Mouse (Mus musculus) hindbrain, embryonic 12.5 days (tissue): Measurements from ENCODE around the gene Kcnj16. TPM values are rescaled to one million over a fixed set of nuclear protein-coding genes. Genes with fewer than 3 reads are reported as not detected.

Source experiments
- ATAC-seq: fragments of 200-750 bp; cut with Nextera tagmentation; 2 replicates; pipeline ENCODE4 v1.8.0; 2017; ENCODE audit warnings: moderate TSS enrichment; ENCODE audit not compliant: low FRiP score
- H3K27ac ChIP-seq: fragments of 300-500 bp; sonication (generic); 2 replicates; pipeline ENCODE4 v1.5.1; 2016; ENCODE audit warnings: mild to moderate bottlenecking
- H3K27me3 ChIP-seq: fragments of 300-500 bp; sonication (generic); 2 replicates; pipeline ENCODE4 v1.6.1; 2016; ENCODE audit warnings: mild to moderate bottlenecking
- H3K36me3 ChIP-seq: fragments of 300-500 bp; sonication (generic); 2 replicates; pipeline ENCODE4 v1.6.1; 2016; ENCODE audit warnings: mild to moderate bottlenecking
- H3K4me1 ChIP-seq: fragments of 300-500 bp; sonication (generic); 2 replicates; pipeline ENCODE4 v1.6.1; 2016
- H3K4me2 ChIP-seq: fragments of 300-500 bp; sonication (generic); replicated peaks from 2 replicates; pipeline ENCODE4 v1.6.1; 2016; ENCODE audit warnings: mild to moderate bottlenecking
- H3K4me3 ChIP-seq: fragments of 300-500 bp; sonication (generic); 2 replicates; pipeline ENCODE4 v1.5.1; 2016; ENCODE audit warnings: mild to moderate bottlenecking
- H3K9ac ChIP-seq: fragments of 300-500 bp; sonication (generic); 2 replicates; pipeline ENCODE4 v1.6.1; 2016; ENCODE audit warnings: mild to moderate bottlenecking, moderate library complexity
- H3K9me3 ChIP-seq: fragments of 300-500 bp; sonication (generic); replicated peaks from 2 replicates; pipeline ENCODE4 v1.6.1; 2016; ENCODE audit warnings: mild to moderate bottlenecking
- WGBS: fragments of 180-500 bp; shearing (Covaris S2); methylation state at CpG from one replicate; pipeline ENCODE4 v1.1.7; 2016; 5-methylcytosine and 5-hydroxymethylcytosine counted together
- polyA plus RNA-seq: library from polyadenylated mRNA; unstranded; fragments of >200 nt; fragmentation: Nextera tagmentation; extraction: Ambion mirVana; gene quantifications from 2 replicates; pipeline ENCODE4 v1.2.1, GENCODE M21; 2016

Kcnj16 gene
- polyA plus RNA-seq, 1 experiment from 2014 or later, result 0.35 TPM

DNA sequence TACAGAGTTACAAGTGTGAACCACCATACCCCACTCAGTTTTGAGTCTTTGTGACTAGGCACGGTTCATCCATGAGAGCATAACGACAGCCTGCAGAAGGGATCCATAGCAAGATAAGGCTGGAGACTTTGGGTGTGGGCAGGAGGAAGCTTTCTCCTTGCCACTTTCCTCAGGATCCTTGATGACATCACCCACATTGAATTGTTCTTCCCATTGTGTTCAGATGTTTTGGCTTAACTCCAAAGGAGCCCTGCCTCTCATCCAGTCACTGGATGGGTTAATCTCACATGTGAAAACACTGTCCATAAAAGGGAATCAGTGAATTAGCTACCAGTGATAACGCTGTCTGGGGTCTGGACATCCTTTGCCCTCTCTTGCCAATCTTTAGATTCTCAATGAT, 37.3 kb downstream of the Kcnj16 start:
- H3K27ac ChIP-seq, result no peak overlapping the region
- H3K9ac ChIP-seq, result no peak overlapping the region
- H3K27me3 ChIP-seq, result no peaks in the 10 kb centered on the region
- H3K4me1 ChIP-seq, result no peaks in the 10 kb centered on the region
- no peaks in the 10 kb centered on the region for H3K9me3 ChIP-seq
- no peak for ATAC-seq
- no peak overlapping the region for H3K4me2 ChIP-seq
- no peaks in the 10 kb centered on the region for H3K36me3 ChIP-seq
- WGBS, result 88% methylated on average over 3 of the region's 3 CpGs
- no peak overlapping the region for H3K4me3 ChIP-seq

DNA sequence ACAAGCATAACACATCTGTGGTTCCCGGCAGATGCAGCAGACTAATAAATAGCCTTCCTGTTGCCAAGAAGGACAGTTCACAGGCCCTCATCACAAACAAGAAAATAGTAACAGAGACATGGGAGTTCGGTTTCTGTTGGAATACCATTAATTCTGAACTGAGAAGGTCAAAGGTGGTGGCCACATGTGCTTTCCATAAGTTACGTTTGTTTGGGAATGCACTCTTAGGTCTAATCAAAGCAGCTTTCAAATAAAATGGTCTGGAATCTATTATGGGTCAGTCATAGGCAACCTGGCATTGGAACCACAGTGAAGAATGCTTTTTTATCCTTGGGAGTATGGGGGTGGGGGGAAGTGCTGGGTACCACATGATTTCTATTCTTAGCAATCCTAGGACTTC, 41.6 kb downstream of the Kcnj16 start:
- no peak overlapping the region for H3K4me2 ChIP-seq
- no peak overlapping the region for H3K27ac ChIP-seq
- H3K4me3 ChIP-seq, result no peak overlapping the region
- H3K27me3 ChIP-seq, result no peaks in the 10 kb centered on the region
- no peak for ATAC-seq
- no peak overlapping the region for H3K9ac ChIP-seq
- no peaks in the 10 kb centered on the region for H3K9me3 ChIP-seq
- H3K4me1 ChIP-seq, result no peaks in the 10 kb centered on the region
- no peaks in the 10 kb centered on the region for H3K36me3 ChIP-seq
- WGBS, result 69% methylated on average over 3 of the region's 3 CpGs

DNA sequence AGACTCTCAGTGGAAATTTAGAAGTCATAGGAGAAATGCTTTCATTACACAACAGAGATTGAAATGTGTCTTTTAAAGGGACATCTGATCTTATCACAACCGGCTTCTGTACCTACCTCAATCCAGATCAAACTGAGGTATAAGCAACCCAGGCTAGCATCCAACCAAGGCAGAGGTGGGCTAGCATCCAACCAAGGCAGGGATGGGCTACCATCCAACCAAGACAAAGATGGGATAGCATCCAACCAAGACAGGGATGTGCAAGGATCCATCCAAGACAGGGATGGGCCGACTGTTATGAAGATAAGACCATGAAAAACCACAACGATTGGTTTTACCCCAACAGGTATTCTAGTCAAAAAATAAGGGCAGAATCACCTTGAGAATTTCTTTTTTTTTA, 48.4 kb downstream of the Kcnj16 start:
- H3K4me3 ChIP-seq, result no peak overlapping the region
- no peak overlapping the region for H3K4me2 ChIP-seq
- H3K9ac ChIP-seq, result no peak overlapping the region
- no peaks in the 10 kb centered on the region for H3K9me3 ChIP-seq
- no peak overlapping the region for H3K27ac ChIP-seq
- no peaks in the 10 kb centered on the region for H3K36me3 ChIP-seq
- peaks cover 4% of the 10 kb centered on the region; the same call in 1 of the 2 replicates for H3K4me1 ChIP-seq
- ATAC-seq, result no peak
- 98% methylated on average over 3 of the region's 3 CpGs for WGBS
- no peaks in the 10 kb centered on the region for H3K27me3 ChIP-seq

DNA sequence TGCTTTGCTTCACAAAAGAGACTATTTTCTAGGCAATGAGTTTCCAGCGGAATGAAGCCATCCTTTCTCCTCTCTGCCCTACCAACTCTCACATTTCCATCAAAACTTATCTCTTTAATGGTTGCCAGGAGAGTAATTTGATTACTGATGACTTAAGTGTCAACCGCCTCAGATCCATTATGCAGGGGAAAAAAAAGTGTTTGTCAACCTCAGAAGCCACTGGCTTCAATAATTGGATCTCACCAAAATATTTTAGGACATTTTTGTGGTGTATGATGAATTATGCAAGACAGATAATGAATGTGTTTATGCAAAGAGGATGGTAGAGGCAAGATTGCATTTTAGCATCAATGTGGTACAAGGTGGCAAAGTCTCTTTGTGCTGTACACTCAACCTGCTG, 52.4 kb downstream of the Kcnj16 start:
- Histone ChIP-seq H3K9ac (no peak overlapping the region), H3K4me1 (peaks cover 9% of the 10 kb centered on the region; the same call in 1 of the 2 replicates), H3K4me2 (no peak overlapping the region), H3K9me3 (no peaks in the 10 kb centered on the region), H3K4me3 (no peak overlapping the region), H3K36me3 (no peaks in the 10 kb centered on the region), H3K27ac (0 out of 2 replicates have a peak overlapping the region, but pooled peaks have one; percentile 23), H3K27me3 (no peaks in the 10 kb centered on the region)
- WGBS, result 38% methylated on average over 2 of the region's 2 CpGs
- no peak for ATAC-seq

DNA sequence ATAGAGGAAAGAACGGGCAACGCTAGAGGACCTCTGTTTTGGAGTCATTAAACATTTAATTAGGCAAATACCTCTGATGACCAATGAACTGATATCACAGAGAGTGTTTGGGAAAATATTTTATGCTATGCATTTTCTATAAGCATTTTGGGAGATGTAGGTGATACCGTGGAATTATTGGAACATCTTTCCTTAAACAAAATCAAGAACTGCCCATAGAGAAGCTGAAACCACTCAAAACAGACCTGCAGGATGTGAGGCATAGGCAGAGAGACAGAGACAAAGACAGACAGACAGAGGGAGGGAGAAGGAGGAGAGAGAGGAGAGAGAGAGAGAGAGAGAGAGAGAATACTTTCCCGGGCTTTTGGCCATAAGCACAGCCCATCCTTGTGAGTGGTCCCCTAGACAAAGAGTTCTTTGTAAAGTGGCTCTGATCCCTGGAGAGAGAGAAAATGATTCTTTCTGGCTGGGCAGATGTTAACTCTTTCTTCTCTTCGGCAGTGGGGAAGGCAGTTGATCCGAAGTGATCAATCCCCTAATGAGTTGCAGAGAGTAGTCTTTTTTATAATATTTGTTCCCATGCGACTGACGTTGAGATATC, 54.9 kb downstream of the Kcnj16 start:
- Histone ChIP-seq H3K4me2 (no peak overlapping the region), H3K4me3 (no peak overlapping the region), H3K4me1 (peaks cover 9% of the 10 kb centered on the region; the same call in 1 of the 2 replicates), H3K9ac (no peak overlapping the region), H3K36me3 (no peaks in the 10 kb centered on the region), H3K27me3 (no peaks in the 10 kb centered on the region), H3K9me3 (no peaks in the 10 kb centered on the region), H3K27ac (no peak overlapping the region)
- WGBS, result 37% methylated on average over 8 of the region's 8 CpGs
- no peak for ATAC-seq

DNA sequence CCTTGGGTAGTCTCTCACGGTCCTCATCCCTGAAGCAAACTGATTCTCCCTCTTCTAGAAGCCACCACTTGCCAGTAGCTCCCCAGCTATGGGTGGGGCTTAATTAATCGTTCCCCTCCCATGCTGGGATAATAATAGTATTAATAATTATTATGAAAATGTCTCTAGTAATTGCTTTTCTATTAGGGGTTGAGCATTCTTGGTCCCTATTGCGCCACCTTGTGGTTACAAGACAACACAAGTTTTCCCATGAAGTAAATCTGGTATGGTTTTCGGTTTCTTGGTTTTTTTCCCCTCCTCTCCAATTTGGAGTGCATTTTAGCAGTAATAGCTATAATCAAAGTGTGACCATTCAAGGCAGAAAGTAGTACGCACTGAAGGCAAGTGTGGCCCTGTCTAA, 74.3 kb downstream of the Kcnj16 start:
- no peak for ATAC-seq
- WGBS, result 49% methylated on average over 5 of the region's 5 CpGs
- Histone ChIP-seq H3K27ac (no peak overlapping the region), H3K4me2 (no peak overlapping the region), H3K4me1 (no peaks in the 10 kb centered on the region), H3K36me3 (no peaks in the 10 kb centered on the region), H3K9me3 (no peaks in the 10 kb centered on the region), H3K9ac (no peak overlapping the region), H3K4me3 (no peak overlapping the region), H3K27me3 (no peaks in the 10 kb centered on the region)

DNA sequence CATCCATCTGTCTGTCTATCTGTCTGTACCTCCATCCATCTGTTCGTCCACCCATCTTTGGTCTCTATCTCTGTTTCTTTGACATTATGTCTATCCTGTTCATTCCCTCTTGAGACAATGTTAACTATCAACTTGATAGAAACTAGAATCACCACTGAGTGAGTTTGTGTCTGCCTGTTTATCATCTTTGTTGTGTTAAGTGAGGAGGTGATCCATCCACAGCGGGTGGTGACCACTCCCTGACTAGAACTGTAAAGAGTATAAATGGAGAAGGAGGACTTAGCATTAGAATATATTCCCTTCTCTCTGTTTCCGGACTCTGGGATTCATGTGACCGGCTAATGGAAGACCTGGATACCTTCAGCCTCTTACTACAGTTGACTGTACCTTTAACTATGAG, 75.5 kb downstream of the Kcnj16 start:
- no peak overlapping the region for H3K27ac ChIP-seq
- no peaks in the 10 kb centered on the region for H3K4me1 ChIP-seq
- H3K9ac ChIP-seq, result no peak overlapping the region
- ATAC-seq, result no peak
- 80% methylated on average over 4 of the region's 4 CpGs for WGBS
- H3K9me3 ChIP-seq, result no peaks in the 10 kb centered on the region
- H3K4me3 ChIP-seq, result no peak overlapping the region
- H3K36me3 ChIP-seq, result no peaks in the 10 kb centered on the region
- H3K27me3 ChIP-seq, result no peaks in the 10 kb centered on the region
- H3K4me2 ChIP-seq, result no peak overlapping the region

DNA sequence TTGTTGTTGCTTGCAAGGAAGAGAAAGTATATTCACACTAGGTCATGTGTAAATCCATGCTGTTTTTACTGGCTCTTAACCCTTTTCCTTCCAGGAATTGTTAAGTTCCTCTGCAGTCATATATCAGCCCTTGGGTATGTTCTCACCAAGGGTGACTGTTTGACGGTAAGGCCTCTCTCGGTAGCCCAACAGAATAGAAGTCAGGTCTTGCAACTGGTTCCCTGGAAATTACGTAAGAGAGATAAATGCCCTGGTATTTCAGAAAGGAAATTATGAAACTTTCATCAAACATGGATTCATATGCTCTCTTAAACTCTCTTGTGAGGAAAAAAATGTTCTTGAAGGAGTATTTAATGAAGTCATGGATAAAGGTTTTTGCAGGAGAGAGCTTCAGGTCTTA, 86.4 kb downstream of the Kcnj16 start:
- no peaks in the 10 kb centered on the region for H3K4me1 ChIP-seq
- H3K4me2 ChIP-seq, result no peak overlapping the region
- no peaks in the 10 kb centered on the region for H3K27me3 ChIP-seq
- no peak overlapping the region for H3K9ac ChIP-seq
- 91% methylated on average over 3 of the region's 3 CpGs for WGBS
- no peak for ATAC-seq
- H3K27ac ChIP-seq, result no peak overlapping the region
- no peak overlapping the region for H3K4me3 ChIP-seq
- no peaks in the 10 kb centered on the region for H3K9me3 ChIP-seq
- H3K36me3 ChIP-seq, result no peaks in the 10 kb centered on the region

DNA sequence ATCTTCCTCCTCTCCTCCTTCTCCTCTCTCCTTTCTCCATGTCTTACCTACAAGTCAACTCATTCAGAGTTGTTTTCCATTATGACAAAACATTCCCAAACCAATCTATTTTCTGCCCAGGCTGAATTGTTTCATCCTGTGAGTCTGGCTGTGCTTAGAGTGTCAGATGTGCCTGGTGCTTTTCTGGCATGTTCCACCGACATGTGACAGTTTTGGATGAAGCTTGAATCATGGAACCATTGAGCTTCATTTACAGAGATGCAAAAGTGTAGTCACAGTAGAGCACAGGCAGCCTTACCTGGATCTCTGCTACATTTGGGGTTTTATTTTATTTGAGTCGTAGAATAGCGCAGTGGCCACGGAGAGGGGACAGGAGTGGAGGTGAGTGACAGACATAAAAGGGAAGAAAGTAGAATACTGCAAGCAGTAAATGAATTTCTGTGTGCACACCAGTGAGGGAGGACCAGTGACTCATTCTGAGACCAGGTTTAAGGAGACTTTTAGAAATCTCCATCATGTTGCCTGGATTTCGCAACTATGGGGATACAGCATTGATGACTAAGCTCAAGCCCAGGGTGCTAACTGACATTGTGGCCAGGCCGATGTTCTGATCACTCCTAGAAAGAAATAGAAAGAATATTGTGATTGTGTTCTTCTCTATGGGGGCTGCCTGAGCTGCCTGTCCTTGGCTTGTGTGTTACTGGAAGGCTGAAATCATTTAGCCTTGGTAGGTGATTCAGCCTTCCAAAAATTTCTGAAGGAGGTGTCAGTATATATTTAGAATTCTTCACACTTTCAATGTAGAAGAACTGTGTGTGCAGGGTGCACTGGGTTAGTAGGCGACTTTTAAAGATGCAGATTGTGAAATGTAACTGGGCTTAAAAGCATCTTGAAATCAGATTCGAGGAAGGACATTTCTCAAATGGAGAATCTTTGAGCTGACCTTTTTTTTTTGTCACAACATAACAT, 87.3 kb downstream of the Kcnj16 start:
- no peaks in the 10 kb centered on the region for H3K9me3 ChIP-seq
- no peak overlapping the region for H3K9ac ChIP-seq
- H3K27ac ChIP-seq, result no peak overlapping the region
- H3K27me3 ChIP-seq, result no peaks in the 10 kb centered on the region
- 90% methylated on average over 8 of the region's 8 CpGs for WGBS
- H3K4me2 ChIP-seq, result no peak overlapping the region
- no peaks in the 10 kb centered on the region for H3K36me3 ChIP-seq
- no peak overlapping the region for H3K4me3 ChIP-seq
- 0 out of 2 replicates have a peak, but pooled peaks cover 2% of the 10 kb centered on the region for H3K4me1 ChIP-seq
- ATAC-seq, result no peak

DNA sequence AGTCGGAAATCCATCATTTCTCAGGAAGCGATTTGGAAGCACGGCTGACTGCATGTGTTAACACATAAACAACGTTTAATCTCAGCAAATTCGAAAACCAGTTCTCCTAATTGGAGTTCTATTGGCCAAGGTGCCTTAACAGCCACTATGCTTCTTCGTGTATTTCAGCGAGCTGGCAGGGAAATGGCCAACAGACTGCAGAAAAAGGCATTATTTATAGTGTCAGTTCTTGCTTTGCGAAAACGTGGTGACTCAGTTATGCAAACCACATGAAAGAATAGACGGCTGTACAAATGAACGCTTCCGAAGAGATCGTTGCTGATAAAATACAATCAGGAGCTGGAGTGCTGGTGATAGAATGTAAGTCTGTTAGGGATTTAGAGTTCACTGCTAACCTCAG, 88.2 kb downstream of the Kcnj16 start:
- Histone ChIP-seq H3K36me3 (no peaks in the 10 kb centered on the region), H3K9me3 (no peaks in the 10 kb centered on the region), H3K4me2 (no peak overlapping the region), H3K27me3 (no peaks in the 10 kb centered on the region), H3K27ac (no peak overlapping the region), H3K9ac (no peak overlapping the region), H3K4me1 (0 out of 2 replicates have a peak, but pooled peaks cover 4% of the 10 kb centered on the region), H3K4me3 (no peak overlapping the region)
- no peak for ATAC-seq
- 83% methylated on average over 13 of the region's 13 CpGs for WGBS

DNA sequence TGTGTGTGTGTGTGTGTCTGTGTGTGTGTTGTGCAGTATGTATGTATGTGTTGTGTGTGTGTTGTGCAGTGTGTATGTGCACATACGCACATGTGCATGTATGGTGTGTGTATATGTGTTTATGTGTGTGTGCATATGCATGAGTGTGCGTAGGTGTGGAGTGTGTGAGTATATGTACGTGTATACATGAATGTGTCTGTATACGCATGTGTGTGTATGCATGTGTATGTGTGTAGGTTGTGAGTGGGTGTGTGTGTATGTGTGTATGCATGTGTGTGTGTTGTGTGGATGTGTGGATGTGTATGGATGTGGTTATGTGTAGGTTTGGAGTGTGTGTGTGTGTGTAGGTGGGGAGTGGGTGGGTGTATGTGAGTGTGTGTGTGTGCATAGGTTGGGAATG, 89.6 kb downstream of the Kcnj16 start:
- no peaks in the 10 kb centered on the region for H3K9me3 ChIP-seq
- no peak for ATAC-seq
- no peak overlapping the region for H3K4me2 ChIP-seq
- H3K27me3 ChIP-seq, result no peaks in the 10 kb centered on the region
- H3K9ac ChIP-seq, result no peak overlapping the region
- H3K4me3 ChIP-seq, result no peak overlapping the region
- 95% methylated on average over 4 of the region's 4 CpGs for WGBS
- H3K36me3 ChIP-seq, result no peaks in the 10 kb centered on the region
- H3K4me1 ChIP-seq, result 0 out of 2 replicates have a peak, but pooled peaks cover 4% of the 10 kb centered on the region
- H3K27ac ChIP-seq, result no peak overlapping the region

DNA sequence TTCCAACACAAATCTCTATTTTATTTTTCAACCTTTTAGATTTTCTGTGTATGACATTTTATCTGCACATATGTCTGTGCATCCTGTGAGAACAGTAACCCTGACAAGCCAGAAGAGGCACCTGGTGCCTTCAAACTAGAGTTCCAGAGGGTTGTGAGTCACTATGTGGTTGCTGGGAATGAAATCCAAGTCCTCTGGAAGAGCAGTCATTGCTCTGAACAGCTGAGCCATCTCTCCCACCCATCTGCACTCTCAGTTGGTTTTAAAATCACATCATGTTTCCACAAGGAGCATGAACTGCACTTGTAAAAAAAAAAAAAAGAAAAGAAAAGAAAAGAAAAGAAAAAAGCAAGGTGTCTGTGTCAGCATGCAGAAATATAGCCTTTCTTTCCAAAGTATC, 91.6 kb downstream of the Kcnj16 start:
- Histone ChIP-seq H3K27me3 (no peaks in the 10 kb centered on the region), H3K36me3 (no peaks in the 10 kb centered on the region), H3K4me1 (0 out of 2 replicates have a peak, but pooled peaks cover 4% of the 10 kb centered on the region), H3K9ac (no peak overlapping the region), H3K9me3 (no peaks in the 10 kb centered on the region), H3K4me3 (no peak overlapping the region), H3K27ac (no peak overlapping the region), H3K4me2 (no peak overlapping the region)
- no peak for ATAC-seq
